Mouse (Mus musculus) limb, embryonic 12.5 days (tissue): ENCODE measurements around the gene Elf5. TPM values are rescaled to one million over a fixed set of nuclear protein-coding genes. Genes with fewer than 3 reads are reported as not detected.

Experiments used
- ATAC-seq: fragments of 200-750 bp; cut with Nextera tagmentation; 2 replicates; pipeline ENCODE4 v1.8.0; 2017; ENCODE audit warnings: low read depth, moderate TSS enrichment; ENCODE audit not compliant: insufficient number of reproducible peaks, insufficient read depth, low FRiP score, low TSS enrichment
- H3K27ac ChIP-seq: fragments of 300-500 bp; sonication (generic); 2 replicates; pipeline ENCODE4 v1.5.1; 2016; ENCODE audit warnings: mild to moderate bottlenecking, moderate library complexity
- H3K27me3 ChIP-seq: fragments of 300-500 bp; sonication (generic); 2 replicates; pipeline ENCODE4 v1.6.1; 2016; ENCODE audit warnings: mild to moderate bottlenecking, moderate library complexity
- H3K36me3 ChIP-seq: fragments of 300-500 bp; sonication (generic); 2 replicates; pipeline ENCODE4 v1.6.1; 2016; ENCODE audit warnings: mild to moderate bottlenecking, moderate library complexity
- H3K4me1 ChIP-seq: fragments of 300-500 bp; sonication (generic); replicated peaks from 2 replicates; pipeline ENCODE4 v1.6.1; 2016
- H3K4me2 ChIP-seq: fragments of 300-500 bp; sonication (generic); 2 replicates; pipeline ENCODE4 v1.6.1; 2016; ENCODE audit warnings: mild to moderate bottlenecking, moderate library complexity
- H3K4me3 ChIP-seq: fragments of 300-500 bp; sonication (generic); replicated peaks from 2 replicates; pipeline ENCODE4 v1.5.1; 2016; ENCODE audit warnings: mild to moderate bottlenecking
- H3K9ac ChIP-seq: fragments of 300-500 bp; sonication (generic); replicated peaks from 2 replicates; pipeline ENCODE4 v1.6.1; 2016; ENCODE audit warnings: mild to moderate bottlenecking, moderate library complexity
- H3K9me3 ChIP-seq: fragments of 300-500 bp; sonication (generic); 2 replicates; pipeline ENCODE4 v1.6.1; 2016; ENCODE audit warnings: mild to moderate bottlenecking, moderate library complexity
- WGBS: fragments of 180-500 bp; shearing (Covaris S2); methylation state at CpG from one replicate; pipeline ENCODE4 v1.1.7; 2016; 5-methylcytosine and 5-hydroxymethylcytosine counted together
- polyA plus RNA-seq: library from polyadenylated mRNA; unstranded; fragments of >200 nt; fragmentation: Nextera tagmentation; extraction: Ambion mirVana; gene quantifications from 2 replicates; pipeline ENCODE4 v1.2.1, GENCODE M21; 2016

The Elf5 gene
- polyA plus RNA-seq, 1 experiment from 2014 or later = not detected

- H3K4me3 ChIP-seq = no peak overlapping the region
- H3K9ac ChIP-seq = no peak overlapping the region
- no peak overlapping the region for H3K27ac ChIP-seq
- no peaks in the 10 kb centered on the region for H3K9me3 ChIP-seq
- H3K27me3 ChIP-seq = no peaks in the 10 kb centered on the region
- WGBS = 81% methylated on average over 3 of the region's 3 CpGs
- no peaks in the 10 kb centered on the region for H3K4me1 ChIP-seq
- H3K36me3 ChIP-seq = no peaks in the 10 kb centered on the region
- no peak overlapping the region for H3K4me2 ChIP-seq
- ATAC-seq = 0 out of 2 replicates have a peak, but pooled peaks have one; percentile 37
Observed at GRCm38 (mm10) chr2:103411816-103412215, 328 bp downstream of the Elf5 start.

- H3K36me3 ChIP-seq = no peaks in the 10 kb centered on the region
- no peaks in the 10 kb centered on the region for H3K27me3 ChIP-seq
- 85% methylated on average over 5 of the region's 5 CpGs for WGBS
- H3K4me2 ChIP-seq = no peak overlapping the region
- no peak for ATAC-seq
- no peaks in the 10 kb centered on the region for H3K9me3 ChIP-seq
- H3K9ac ChIP-seq = no peak overlapping the region
- no peaks in the 10 kb centered on the region for H3K4me1 ChIP-seq
- H3K27ac ChIP-seq = no peak overlapping the region
- H3K4me3 ChIP-seq = no peak overlapping the region
Observed at GRCm38 (mm10) chr2:103413381-103413780, 1.9 kb downstream of the Elf5 start.

- ATAC-seq = no peak
- H3K27ac ChIP-seq = no peak overlapping the region
- no peak overlapping the region for H3K4me3 ChIP-seq
- H3K4me1 ChIP-seq = no peaks in the 10 kb centered on the region
- no peaks in the 10 kb centered on the region for H3K36me3 ChIP-seq
- no peak overlapping the region for H3K4me2 ChIP-seq
- H3K27me3 ChIP-seq = no peaks in the 10 kb centered on the region
- 93% methylated on average over 3 of the region's 3 CpGs for WGBS
- H3K9me3 ChIP-seq = no peaks in the 10 kb centered on the region
- no peak overlapping the region for H3K9ac ChIP-seq
Observed at GRCm38 (mm10) chr2:103415774-103416173, 4.3 kb downstream of the Elf5 start.

GRCm38 (mm10) chr2:103420650-103421507, 9.4 kb downstream of the Elf5 start:
- Histone ChIP-seq H3K4me1 (no peaks in the 10 kb centered on the region), H3K4me2 (no peak overlapping the region), H3K36me3 (no peaks in the 10 kb centered on the region), H3K9ac (no peak overlapping the region), H3K27ac (no peak overlapping the region), H3K27me3 (no peaks in the 10 kb centered on the region), H3K9me3 (no peaks in the 10 kb centered on the region), H3K4me3 (no peak overlapping the region)
- ATAC-seq = no peak
- WGBS = 51% methylated on average over 15 of the region's 15 CpGs

- Histone ChIP-seq H3K9ac (no peak overlapping the region), H3K27ac (no peak overlapping the region), H3K4me2 (no peak overlapping the region), H3K9me3 (no peaks in the 10 kb centered on the region), H3K36me3 (no peaks in the 10 kb centered on the region), H3K27me3 (no peaks in the 10 kb centered on the region), H3K4me1 (peaks cover 5% of the 10 kb centered on the region; the same call in 1 of the 2 replicates), H3K4me3 (no peak overlapping the region)
- ATAC-seq = no peak
- WGBS = 68% methylated on average over 12 of the region's 12 CpGs
Observed at GRCm38 (mm10) chr2:103423884-103424283, 12.4 kb downstream of the Elf5 start.

- WGBS = 39% methylated on average over 12 of the region's 12 CpGs
- Histone ChIP-seq H3K4me1 (peaks cover 5% of the 10 kb centered on the region; the same call in 1 of the 2 replicates), H3K4me3 (no peak overlapping the region), H3K27me3 (no peaks in the 10 kb centered on the region), H3K36me3 (no peaks in the 10 kb centered on the region), H3K27ac (no peak overlapping the region), H3K9me3 (no peaks in the 10 kb centered on the region), H3K9ac (no peak overlapping the region), H3K4me2 (no peak overlapping the region)
- ATAC-seq = no peak
Observed at GRCm38 (mm10) chr2:103424349-103425026, 13.0 kb downstream of the Elf5 start.

- ATAC-seq = no peak
- WGBS = 65% methylated on average over 11 of the region's 11 CpGs
Observed at GRCm38 (mm10) chr2:103425456-103426063, 14.1 kb downstream of the Elf5 start.

GRCm38 (mm10) chr2:103428356-103428755, 16.9 kb downstream of the Elf5 start:
- Histone ChIP-seq H3K4me2 (no peak overlapping the region), H3K27ac (no peak overlapping the region), H3K9ac (no peak overlapping the region), H3K4me1 (peaks cover 5% of the 10 kb centered on the region; the same call in 1 of the 2 replicates), H3K27me3 (no peaks in the 10 kb centered on the region), H3K4me3 (no peak overlapping the region), H3K36me3 (no peaks in the 10 kb centered on the region), H3K9me3 (no peaks in the 10 kb centered on the region)
- no peak for ATAC-seq
- WGBS = 73% methylated on average over 3 of the region's 3 CpGs

More at GRCm38 (mm10) chr2:103425456-103426063, 14.1 kb downstream of the Elf5 start:
- H3K4me3 ChIP-seq = no peak overlapping the region
- H3K4me1 ChIP-seq = peaks cover 5% of the 10 kb centered on the region; the same call in 1 of the 2 replicates
- H3K36me3 ChIP-seq = no peaks in the 10 kb centered on the region
- no peak overlapping the region for H3K4me2 ChIP-seq
- H3K27me3 ChIP-seq = no peaks in the 10 kb centered on the region
- H3K9me3 ChIP-seq = no peaks in the 10 kb centered on the region
- H3K27ac ChIP-seq = no peak overlapping the region
- H3K9ac ChIP-seq = no peak overlapping the region

GRCm38 (mm10) chr2:103430712-103431111, 19.2 kb downstream of the Elf5 start:
- Histone ChIP-seq H3K4me1 (peaks cover 8% of the 10 kb centered on the region; the same call in 1 of the 2 replicates), H3K9ac (no peak overlapping the region), H3K36me3 (no peaks in the 10 kb centered on the region), H3K4me2 (no peak overlapping the region), H3K27ac (no peak overlapping the region), H3K9me3 (no peaks in the 10 kb centered on the region), H3K27me3 (no peaks in the 10 kb centered on the region), H3K4me3 (no peak overlapping the region)
- WGBS = 33% methylated on average over 1 of the region's 1 CpGs
- ATAC-seq = no peak

- H3K27me3 ChIP-seq = no peaks in the 10 kb centered on the region
- no peaks in the 10 kb centered on the region for H3K36me3 ChIP-seq
- no peak overlapping the region for H3K9ac ChIP-seq
- peaks cover 15% of the 10 kb centered on the region for H3K4me1 ChIP-seq
- 71% methylated on average over 8 of the region's 8 CpGs for WGBS
- H3K27ac ChIP-seq = no peak overlapping the region
- no peak for ATAC-seq
- H3K4me2 ChIP-seq = no peak overlapping the region
- H3K9me3 ChIP-seq = no peaks in the 10 kb centered on the region
- H3K4me3 ChIP-seq = no peak overlapping the region
Observed at GRCm38 (mm10) chr2:103432695-103433275, 21.3 kb downstream of the Elf5 start.

- Histone ChIP-seq H3K4me1 (peaks cover 10% of the 10 kb centered on the region), H3K27me3 (no peaks in the 10 kb centered on the region), H3K9me3 (no peaks in the 10 kb centered on the region), H3K4me3 (no peak overlapping the region), H3K27ac (no peak overlapping the region), H3K36me3 (no peaks in the 10 kb centered on the region), H3K9ac (no peak overlapping the region), H3K4me2 (no peak overlapping the region)
- 62% methylated on average over 2 of the region's 2 CpGs for WGBS
- ATAC-seq = no peak
Observed at GRCm38 (mm10) chr2:103435110-103435509, 23.6 kb downstream of the Elf5 start.
